12 mouse cellular contexts compared by ENCODE assay signal in the genomic region with DNA sequence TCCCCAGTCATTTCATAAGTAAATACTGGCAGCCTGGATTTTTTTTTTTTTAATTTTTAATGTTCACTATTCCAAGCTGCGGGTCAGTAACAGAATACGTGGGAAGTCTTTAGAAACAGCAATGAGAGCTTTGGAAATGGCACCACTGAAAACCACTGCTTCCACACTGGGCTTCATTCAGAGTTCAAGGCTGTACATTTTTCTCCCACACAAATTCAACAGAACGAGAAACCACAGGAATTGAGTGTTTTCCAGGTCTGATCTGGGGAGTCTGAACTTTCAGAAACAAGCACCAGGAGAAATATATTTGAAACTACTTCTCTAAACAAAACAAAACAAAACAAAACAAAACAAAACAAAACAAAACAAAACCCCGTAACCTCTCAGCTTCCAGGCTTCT.
"Had no signal": no experiment of that assay in that cellular context is flagged by ENCODE, and none has a peak within 500 bp of the region (broad histone marks: within the 10 kb centered on the region; RNA-seq: fewer than 3 reads in every experiment).

No protein-coding gene starts in this region.

- H3K4me2 ChIP-seq: liver, embryonic 13.5 days; midbrain, embryonic 13.5 days had no signal

- DNase-seq: kidney, adult 9 months; kidney, postnatal 10 days; kidney, postnatal 4 days; left cerebral cortex, postnatal 4 days; liver; liver, embryonic 13.5 days; liver, postnatal 0 days; right cerebral cortex, adult 18-20 months; thymus, postnatal 4 days had no signal

- H3K9ac ChIP-seq: liver, embryonic 13.5 days; liver, postnatal 0 days; midbrain, embryonic 13.5 days had no signal

- H3K4me1 ChIP-seq: liver, embryonic 13.5 days had no signal

- ATAC-seq: liver, postnatal 0 days had no signal

- H3K9me3 ChIP-seq: liver, embryonic 13.5 days; midbrain, embryonic 13.5 days had no signal

- H3K27me3 ChIP-seq: liver, embryonic 13.5 days; midbrain, embryonic 13.5 days had no signal

- H3K4me3 ChIP-seq: layer of hippocampus, adult 2 months; liver, embryonic 13.5 days; midbrain, embryonic 13.5 days had no signal

- H3K36me3 ChIP-seq: liver, embryonic 13.5 days; midbrain, embryonic 13.5 days had no signal

- H3K27ac ChIP-seq: layer of hippocampus, adult 2 months; liver, embryonic 13.5 days; midbrain, embryonic 13.5 days; stomach, postnatal 0 days had no signal
